In genomic region chr14:123027876-123028275, GRCm38 (mm10) we compare ENCODE assay signal across 18 mouse cellular contexts. TPM values are rescaled to one million over a fixed set of nuclear protein-coding genes. Genes with fewer than 3 reads are reported as not detected.
DNase-seq lines count a peak whose midpoint lies in the region; ATAC-seq lines count a peak whose summit lies in the region.
"Had no signal": no experiment of that assay in that cellular context is flagged by ENCODE, and none has a peak within 500 bp of the region (broad histone marks: within the 10 kb centered on the region; RNA-seq: fewer than 3 reads in every experiment).

No protein-coding gene starts in this region.

- 32% methylated on average over 2 of the region's 2 CpGs for WGBS in kidney, embryonic 14.5 days
- WGBS in kidney, embryonic 16.5 days = 32% methylated on average over 2 of the region's 2 CpGs

- H3K4me3 ChIP-seq in kidney, embryonic 14.5 days (ENCODE audit: low read length) = no peak overlapping the region
- no peak overlapping the region for H3K4me3 ChIP-seq in kidney, embryonic 16.5 days (ENCODE audit: low read length)
- H3K4me3 ChIP-seq: heart, embryonic 15.5 days; limb, embryonic 15.5 days; liver, embryonic 15.5 days had no signal

- H3K4me2 ChIP-seq in kidney, embryonic 14.5 days (replicated peaks; ENCODE audit: low read depth, low read length) = no peak overlapping the region
- no peak overlapping the region for H3K4me2 ChIP-seq in kidney, embryonic 16.5 days (replicated peaks; ENCODE audit: low read depth, low read length)
- H3K4me2 ChIP-seq: heart, embryonic 15.5 days; limb, embryonic 15.5 days; liver, embryonic 15.5 days had no signal

- no peak overlapping the region for H3K9ac ChIP-seq in kidney, embryonic 14.5 days (ENCODE audit: low read depth, low read length)
- no peak overlapping the region for H3K9ac ChIP-seq in kidney, embryonic 16.5 days (replicated peaks; ENCODE audit: low read length)
- H3K9ac ChIP-seq: heart, embryonic 15.5 days; limb, embryonic 15.5 days; liver, embryonic 15.5 days had no signal

- peak; percentile 28 for DNase-seq in adrenal gland, adult 2 months
- DNase-seq in adrenal gland, postnatal 4 days (ENCODE audit: low spot score in 2 of 2) = no peak
- DNase-seq in kidney, postnatal 25 days = no peak
- peak; percentile 21 for DNase-seq in adrenal gland, postnatal 14 days
- DNase-seq in lung, postnatal 14 days = no peak
- DNase-seq in layer of hippocampus, adult 8-10 months (ENCODE audit: low spot score in 2 of 2) = no peak
- DNase-seq: cerebellum, adult 11-12 months; gastrocnemius, postnatal 25 days; heart, postnatal 4 days; midbrain, embryonic 14.5 days had no signal

- no peaks in the 10 kb centered on the region for H3K4me1 ChIP-seq in kidney, embryonic 14.5 days (ENCODE audit: control insufficient read depth, insufficient read depth, low read length)
- 0 out of 2 replicates have a peak, but pooled peaks cover 3% of the 10 kb centered on the region for H3K4me1 ChIP-seq in kidney, embryonic 16.5 days (ENCODE audit: insufficient read depth, low read length)
- H3K4me1 ChIP-seq: heart, embryonic 15.5 days; limb, embryonic 15.5 days; liver, embryonic 15.5 days had no signal

- no peaks in the 10 kb centered on the region for H3K27me3 ChIP-seq in kidney, embryonic 14.5 days (ENCODE audit: control insufficient read depth, insufficient read depth, low read length)
- no peaks in the 10 kb centered on the region for H3K27me3 ChIP-seq in kidney, embryonic 16.5 days (ENCODE audit: insufficient read depth, low read length)
- H3K27me3 ChIP-seq: heart, embryonic 15.5 days; limb, embryonic 15.5 days; liver, embryonic 15.5 days had no signal

- 0 out of 2 replicates have a peak, but pooled peaks cover 2% of the 10 kb centered on the region for H3K9me3 ChIP-seq in kidney, embryonic 14.5 days (ENCODE audit: control insufficient read depth, low read length)
- H3K9me3 ChIP-seq in kidney, embryonic 16.5 days (ENCODE audit: low read length) = no peaks in the 10 kb centered on the region
- H3K9me3 ChIP-seq: heart, embryonic 15.5 days; limb, embryonic 15.5 days; liver, embryonic 15.5 days had no signal

- no peak overlapping the region for H3K27ac ChIP-seq in kidney, embryonic 14.5 days (ENCODE audit: low read depth, low read length)
- no peak overlapping the region for H3K27ac ChIP-seq in kidney, embryonic 16.5 days (ENCODE audit: low read length)
- H3K27ac ChIP-seq: heart, embryonic 15.5 days; limb, embryonic 15.5 days; liver, embryonic 15.5 days had no signal

- ATAC-seq in kidney, embryonic 14.5 days (ENCODE audit: low FRiP score, low TSS enrichment) = 0 out of 2 replicates have a peak, but pooled peaks have one; percentile 24
- ATAC-seq in kidney, embryonic 16.5 days (ENCODE audit: low FRiP score, low TSS enrichment) = 0 out of 2 replicates have a peak, but pooled peaks have one; percentile 57
- ATAC-seq: activated CD4-positive, CD25-positive, alpha-beta regulatory T cell, adult 4 months; CD4-positive, CD25-positive, alpha-beta regulatory T cell, adult 4 months; forebrain, embryonic 16.5 days had no signal

- H3K36me3 ChIP-seq in kidney, embryonic 14.5 days (ENCODE audit: control insufficient read depth, insufficient read depth, low read length) = no peaks in the 10 kb centered on the region
- H3K36me3 ChIP-seq in kidney, embryonic 16.5 days (ENCODE audit: insufficient read depth, low read length) = no peaks in the 10 kb centered on the region
- H3K36me3 ChIP-seq: heart, embryonic 15.5 days; limb, embryonic 15.5 days; liver, embryonic 15.5 days had no signal

RNA-seq across cellular contexts. Expression of gene Tmtc4, which starts 44.0 kb away (rescaled TPM):
- 10 to 100 TPM; 18.7 to 22.4 TPM for total RNA-seq in adrenal gland, adult 2 months (2021)
- 3.0 and 7.0 TPM in 2 replicates for polyA plus RNA-seq in adrenal gland, adult 2 months (2012; rRNA removed)
- 10 to 100 TPM; 29.2 to 44.6 TPM for total RNA-seq in adrenal gland, postnatal 4 days (2021)
- 37.6 and 50.7 TPM in 2 replicates for polyA plus RNA-seq in kidney, embryonic 14.5 days (2014; fragmentation: Nextera tagmentation; extraction: Ambion mirVana)
- total RNA-seq in adrenal gland, postnatal 14 days (2021) = 18.0 and 23.0 TPM in 2 replicates
- 36.6 and 37.4 TPM in 2 replicates for polyA plus RNA-seq in kidney, embryonic 16.5 days (2015; fragmentation: Nextera tagmentation; extraction: Ambion mirVana)
- total RNA-seq in layer of hippocampus, adult 8-10 months (2022) = 10 to 100 TPM; 17.9 to 33.1 (median 26.4) TPM

Comparison
In these comparisons a context has a peak if more than half of its experiments do, and no peak if none do; other contexts are left out.
1. DNase-seq: peak in adrenal gland, adult 2 months (single experiment) and adrenal gland, postnatal 14 days (single experiment); none in adrenal gland, postnatal 4 days (0 of 2), kidney, postnatal 25 days (0 of 2), lung, postnatal 14 days (single experiment) and layer of hippocampus, adult 8-10 months (0 of 2).